Comparison of ENCODE assay signal across 8 mouse cellular contexts in the genomic region with DNA sequence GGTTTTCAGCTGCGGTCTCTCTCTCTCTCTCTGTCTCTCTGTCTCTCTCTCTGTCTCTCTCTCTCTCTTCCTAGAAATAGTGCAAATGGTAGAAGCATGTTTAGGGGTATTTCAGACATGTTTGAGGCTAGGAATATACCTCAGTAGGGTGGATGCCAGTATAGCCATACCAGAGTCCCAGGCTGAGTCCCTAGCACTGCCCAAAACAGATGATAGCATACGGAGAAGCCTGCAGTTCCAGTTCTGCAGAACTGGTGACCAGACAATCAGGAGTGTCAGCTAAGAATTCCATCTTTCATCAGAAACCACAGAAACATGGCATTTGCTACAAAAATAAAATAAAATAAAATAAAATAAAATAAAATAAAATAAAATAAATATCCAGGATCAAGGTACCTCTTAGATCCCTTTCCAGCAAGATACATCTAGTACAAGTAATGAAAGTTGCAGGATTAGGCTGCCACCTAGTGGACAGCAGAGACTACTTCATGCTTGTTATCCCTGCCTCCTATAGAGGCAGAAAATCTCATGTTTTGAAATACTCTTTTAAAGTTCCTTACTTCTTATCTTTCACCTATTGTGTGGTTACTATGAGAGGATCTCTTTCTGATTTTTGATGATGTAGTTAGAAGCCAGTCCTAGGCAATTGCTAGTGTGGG. TPM values are rescaled to one million over a fixed set of nuclear protein-coding genes. Genes with fewer than 3 reads are reported as not detected.
DNase-seq lines count a peak whose midpoint lies in the region; ATAC-seq and TF ChIP-seq lines count a peak whose summit lies in the region.

No protein-coding gene starts in this region.

- no peak overlapping the region for H3K4me3 ChIP-seq in cortical plate, adult 2 months (ENCODE audit: insufficient read depth, low read length)

- ATAC-seq in activated CD4-positive, CD25-positive, alpha-beta regulatory T cell, adult 4 months = peak; percentile 80

- no peaks in the 10 kb centered on the region for H3K4me1 ChIP-seq in cortical plate, adult 2 months (ENCODE audit: control insufficient read depth, insufficient read depth, low read length)

- TF ChIP-seq CTCF in cortical plate, adult 2 months (IDR thresholded peaks at IDR 0.05; ENCODE audit: extremely low read depth, insufficient read depth, low read length) = peak; percentile 56; the same call in 1 of the 2 replicates

- WGBS in large intestine, adult 2 months = 95% methylated on average over 2 of the region's 2 CpGs

- TF ChIP-seq POLR2A in cortical plate, adult 2 months (IDR thresholded peaks at IDR 0.05; ENCODE audit: extremely low read depth, insufficient read depth, low read length) = no peak

- no peak overlapping the region for H3K27ac ChIP-seq in cortical plate, adult 2 months (ENCODE audit: insufficient read depth, low read length)

- DNase-seq in kidney, adult 18-20 months = peak; percentile 23
- no peak for DNase-seq in kidney, adult 11 months
- peak; percentile 73 for DNase-seq in heart, postnatal 4 days
- DNase-seq in large intestine, adult 2 months (ENCODE audit: low read depth, low spot score) = peak; percentile 44
- peak; percentile 76 for DNase-seq in lung, postnatal 36 days
- DNase-seq in right cerebral cortex, postnatal 4 days = peak; percentile 40

RNA-seq across cellular contexts. Expression of a gene that starts 33.1 kb away (rescaled TPM):
- not detected for polyA plus RNA-seq in activated CD4-positive, CD25-positive, alpha-beta regulatory T cell, adult 4 months (2017; shearing (Covaris generic))
- 0.34 and 0.44 TPM in 2 replicates for polyA plus RNA-seq in cortical plate, adult 2 months (2012; rRNA removed)
- total RNA-seq in heart, postnatal 4 days (2021) = not detected
- polyA plus RNA-seq in large intestine, adult 2 months (2012; rRNA removed) = not detected in 2 replicates

RNA-seq across cellular contexts. Expression of a gene that starts 47.4 kb away (rescaled TPM):
- 1 to 10 TPM; 3.4 to 4.8 TPM for polyA plus RNA-seq in activated CD4-positive, CD25-positive, alpha-beta regulatory T cell, adult 4 months (2017; shearing (Covaris generic))
- polyA plus RNA-seq in cortical plate, adult 2 months (2012; rRNA removed) = 41.1 and 43.3 TPM in 2 replicates
- 10 to 100 TPM; 36.5 to 36.6 TPM for total RNA-seq in heart, postnatal 4 days (2021)
- 6.1 and 12.7 TPM in 2 replicates for polyA plus RNA-seq in large intestine, adult 2 months (2012; rRNA removed)

RNA-seq across cellular contexts. Expression of a gene that starts 47.4 kb away (rescaled TPM):
- under 1 TPM in 1 of 2 experiments, not detected in 1; 0.33 TPM for polyA plus RNA-seq in activated CD4-positive, CD25-positive, alpha-beta regulatory T cell, adult 4 months (2017; shearing (Covaris generic))
- 1.6 and 2.0 TPM in 2 replicates for polyA plus RNA-seq in cortical plate, adult 2 months (2012; rRNA removed)
- total RNA-seq in heart, postnatal 4 days (2021) = 1 to 10 TPM; 2.8 to 3.1 TPM
- polyA plus RNA-seq in large intestine, adult 2 months (2012; rRNA removed) = 5.5 and 5.8 TPM in 2 replicates
